Mouse (Mus musculus): ENCODE measurements around the gene Pimreg. TPM values are rescaled to one million over a fixed set of nuclear protein-coding genes. Genes with fewer than 3 reads are reported as not detected.

The Pimreg gene
- polyA plus RNA-seq, 1 experiment from 2014 or later = 131 TPM

Other genes starting within 250 kb of the Pimreg start
- 0.30 and 0.38 TPM in 2 replicates for gene Aipl1, start 4.5 kb upstream of the Pimreg start, polyA plus RNA-seq (2015; fragmentation: Nextera tagmentation; extraction: Ambion mirVana)
- 0.05 and 0.13 TPM in 2 replicates for gene Pitpnm3, start 93.7 kb downstream of the Pimreg start, polyA plus RNA-seq (2015; fragmentation: Nextera tagmentation; extraction: Ambion mirVana)
- 0.22 and 0.29 TPM in 2 replicates for gene Gm43951, start 164.8 kb downstream of the Pimreg start, polyA plus RNA-seq (2015; fragmentation: Nextera tagmentation; extraction: Ambion mirVana)
- gene 4933427D14Rik, start 165.4 kb downstream of the Pimreg start, polyA plus RNA-seq (2015; fragmentation: Nextera tagmentation; extraction: Ambion mirVana) = 13.5 and 16.4 TPM in 2 replicates
- 200 and 216 TPM in 2 replicates for gene Txndc17, start 165.5 kb downstream of the Pimreg start, polyA plus RNA-seq (2015; fragmentation: Nextera tagmentation; extraction: Ambion mirVana)
- 46.1 TPM in 2 replicates for gene Med31, start 173.6 kb downstream of the Pimreg start, polyA plus RNA-seq (2015; fragmentation: Nextera tagmentation; extraction: Ambion mirVana)
- 0.26 and 2.0 TPM in 2 replicates for gene Slc13a5, start 225.2 kb downstream of the Pimreg start, polyA plus RNA-seq (2015; fragmentation: Nextera tagmentation; extraction: Ambion mirVana)

Data from kidney, embryonic 15.5 days (tissue).